Mouse (Mus musculus): ENCODE data around the gene Dhrs13.

DNA sequence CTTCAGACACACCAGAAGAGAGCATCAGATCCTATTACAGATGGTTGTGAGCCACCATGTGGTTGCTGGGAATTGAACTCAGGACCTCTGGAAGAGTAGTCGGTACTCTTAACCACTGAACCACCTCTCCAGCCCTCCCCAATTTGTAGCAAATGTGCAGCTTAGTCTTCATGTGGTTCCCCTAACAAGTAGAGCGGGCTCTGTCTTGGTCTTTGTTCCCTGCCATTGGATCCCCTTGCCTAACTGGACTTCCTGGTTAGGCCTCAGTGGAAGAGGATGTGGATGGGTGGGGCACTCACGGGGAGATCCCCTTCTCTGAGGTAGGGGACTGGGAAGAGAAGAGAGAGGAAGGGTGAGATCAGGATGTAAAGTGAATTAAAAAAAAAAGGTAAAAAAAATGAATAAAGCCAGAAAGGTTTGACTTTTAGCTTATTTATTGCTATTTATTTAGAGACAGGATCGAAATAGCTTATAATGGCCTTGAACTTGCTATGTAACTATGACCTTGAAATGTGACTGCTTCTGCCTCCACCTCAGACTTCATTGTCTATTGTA lies 54.9 kb downstream of the Dhrs13 start:
- TF ChIP-seq CTCF (IDR thresholded peaks at IDR 0.05; ENCODE audit: control insufficient read depth, insufficient read depth, low read length) (no peak), POLR2A (IDR thresholded peaks at IDR 0.05; ENCODE audit: borderline replicate concordance, control insufficient read depth, low read depth, low read length) (no peak)

Measured in bone marrow, adult 2 months (tissue).